Mouse (Mus musculus): Measurements from ENCODE around the gene Fermt2. TPM values are rescaled to one million over a fixed set of nuclear protein-coding genes. Genes with fewer than 3 reads are reported as not detected.
A peak's percentile ranks its signal among the peaks of the same experiment; 100 is the strongest.

Fermt2 gene
- polyA plus RNA-seq, 1 experiment from 2014 or later: 177 TPM

- no peak overlapping the region for H3K9ac ChIP-seq (ENCODE audit: low read length)
- no peak for ATAC-seq (replicated peaks; ENCODE audit: low FRiP score, low TSS enrichment, low read depth)
- no peak overlapping the region for H3K4me3 ChIP-seq (ENCODE audit: low read depth, low read length)
- 75% methylated on average over 2 of the region's 2 CpGs for WGBS
- no peak overlapping the region for H3K4me2 ChIP-seq (ENCODE audit: low read length)
- no peaks in the 10 kb centered on the region for H3K36me3 ChIP-seq (ENCODE audit: control insufficient read depth, insufficient read depth, low read length)
- H3K27me3 ChIP-seq (replicated peaks; ENCODE audit: control insufficient read depth, insufficient read depth, low read length): no peaks in the 10 kb centered on the region
- DNase-seq (ENCODE audit: low spot score): no peak
- H3K4me1 ChIP-seq (replicated peaks; ENCODE audit: control insufficient read depth, insufficient read depth, low read length): no peaks in the 10 kb centered on the region
- no peak overlapping the region for H3K27ac ChIP-seq (ENCODE audit: low read depth)
- H3K9me3 ChIP-seq (ENCODE audit: control insufficient read depth, low read length): no peaks in the 10 kb centered on the region
Observed at GRCm38 (mm10) chr14:45553854-45554253, 23.9 kb upstream of the Fermt2 start.

GRCm38 (mm10) chr14:45552431-45552830 lies 22.5 kb upstream of the Fermt2 start:
- H3K4me2 ChIP-seq (ENCODE audit: low read length): no peak overlapping the region
- ATAC-seq (replicated peaks; ENCODE audit: low FRiP score, low TSS enrichment, low read depth): no peak
- no peak for DNase-seq (ENCODE audit: low spot score)
- no peak overlapping the region for H3K9ac ChIP-seq (ENCODE audit: low read length)
- no peak overlapping the region for H3K27ac ChIP-seq (ENCODE audit: low read depth)
- H3K27me3 ChIP-seq (replicated peaks; ENCODE audit: control insufficient read depth, insufficient read depth, low read length): no peaks in the 10 kb centered on the region
- 82% methylated on average over 4 of the region's 4 CpGs for WGBS
- no peaks in the 10 kb centered on the region for H3K36me3 ChIP-seq (ENCODE audit: control insufficient read depth, insufficient read depth, low read length)
- H3K4me3 ChIP-seq (ENCODE audit: low read depth, low read length): no peak overlapping the region
- H3K4me1 ChIP-seq (replicated peaks; ENCODE audit: control insufficient read depth, insufficient read depth, low read length): no peaks in the 10 kb centered on the region
- no peaks in the 10 kb centered on the region for H3K9me3 ChIP-seq (ENCODE audit: control insufficient read depth, low read length)

- no peak for ATAC-seq (replicated peaks; ENCODE audit: low FRiP score, low TSS enrichment, low read depth)
- no peaks in the 10 kb centered on the region for H3K4me1 ChIP-seq (replicated peaks; ENCODE audit: control insufficient read depth, insufficient read depth, low read length)
- no peak overlapping the region for H3K27ac ChIP-seq (ENCODE audit: low read depth)
- no peak overlapping the region for H3K4me2 ChIP-seq (ENCODE audit: low read length)
- H3K4me3 ChIP-seq (ENCODE audit: low read depth, low read length): no peak overlapping the region
- no peaks in the 10 kb centered on the region for H3K36me3 ChIP-seq (ENCODE audit: control insufficient read depth, insufficient read depth, low read length)
- no peak overlapping the region for H3K9ac ChIP-seq (ENCODE audit: low read length)
- WGBS: 54% methylated on average over 17 of the region's 17 CpGs
- peak; percentile 71 for DNase-seq (ENCODE audit: low spot score)
- no peaks in the 10 kb centered on the region for H3K9me3 ChIP-seq (ENCODE audit: control insufficient read depth, low read length)
- no peaks in the 10 kb centered on the region for H3K27me3 ChIP-seq (replicated peaks; ENCODE audit: control insufficient read depth, insufficient read depth, low read length)
Observed at GRCm38 (mm10) chr14:45551121-45551768, 21.3 kb upstream of the Fermt2 start.

GRCm38 (mm10) chr14:45550010-45550647 lies 20.2 kb upstream of the Fermt2 start:
- H3K9me3 ChIP-seq (ENCODE audit: control insufficient read depth, low read length): no peaks in the 10 kb centered on the region
- H3K27ac ChIP-seq (ENCODE audit: low read depth): no peak overlapping the region
- WGBS: 73% methylated on average over 13 of the region's 13 CpGs
- ATAC-seq (replicated peaks; ENCODE audit: low FRiP score, low TSS enrichment, low read depth) (no peak), DNase-seq (ENCODE audit: low spot score) (no peak)
- H3K4me3 ChIP-seq (ENCODE audit: low read depth, low read length): no peak overlapping the region
- no peak overlapping the region for H3K4me2 ChIP-seq (ENCODE audit: low read length)
- no peaks in the 10 kb centered on the region for H3K36me3 ChIP-seq (ENCODE audit: control insufficient read depth, insufficient read depth, low read length)
- H3K9ac ChIP-seq (ENCODE audit: low read length): no peak overlapping the region
- H3K4me1 ChIP-seq (replicated peaks; ENCODE audit: control insufficient read depth, insufficient read depth, low read length): no peaks in the 10 kb centered on the region
- no peaks in the 10 kb centered on the region for H3K27me3 ChIP-seq (replicated peaks; ENCODE audit: control insufficient read depth, insufficient read depth, low read length)

GRCm38 (mm10) chr14:45548118-45548517 lies 18.2 kb upstream of the Fermt2 start:
- H3K27me3 ChIP-seq (replicated peaks; ENCODE audit: control insufficient read depth, insufficient read depth, low read length): no peaks in the 10 kb centered on the region
- DNase-seq (ENCODE audit: low spot score) (no peak), ATAC-seq (replicated peaks; ENCODE audit: low FRiP score, low TSS enrichment, low read depth) (no peak)
- H3K4me1 ChIP-seq (replicated peaks; ENCODE audit: control insufficient read depth, insufficient read depth, low read length): no peaks in the 10 kb centered on the region
- no peak overlapping the region for H3K27ac ChIP-seq (ENCODE audit: low read depth)
- H3K9ac ChIP-seq (ENCODE audit: low read length): no peak overlapping the region
- no peak overlapping the region for H3K4me2 ChIP-seq (ENCODE audit: low read length)
- no peaks in the 10 kb centered on the region for H3K9me3 ChIP-seq (ENCODE audit: control insufficient read depth, low read length)
- no peaks in the 10 kb centered on the region for H3K36me3 ChIP-seq (ENCODE audit: control insufficient read depth, insufficient read depth, low read length)
- no peak overlapping the region for H3K4me3 ChIP-seq (ENCODE audit: low read depth, low read length)
- WGBS: 75% methylated on average over 3 of the region's 3 CpGs

- Histone ChIP-seq H3K27me3 (replicated peaks; ENCODE audit: control insufficient read depth, insufficient read depth, low read length) (no peaks in the 10 kb centered on the region), H3K9ac (ENCODE audit: low read length) (no peak overlapping the region), H3K4me2 (ENCODE audit: low read length) (no peak overlapping the region), H3K4me3 (ENCODE audit: low read depth, low read length) (no peak overlapping the region), H3K9me3 (ENCODE audit: control insufficient read depth, low read length) (no peaks in the 10 kb centered on the region), H3K4me1 (replicated peaks; ENCODE audit: control insufficient read depth, insufficient read depth, low read length) (no peaks in the 10 kb centered on the region), H3K36me3 (ENCODE audit: control insufficient read depth, insufficient read depth, low read length) (no peaks in the 10 kb centered on the region), H3K27ac (ENCODE audit: low read depth) (no peak overlapping the region)
- DNase-seq (ENCODE audit: low spot score) (no peak), ATAC-seq (replicated peaks; ENCODE audit: low FRiP score, low TSS enrichment, low read depth) (no peak)
- 85% methylated on average over 7 of the region's 7 CpGs for WGBS
Observed at GRCm38 (mm10) chr14:45544905-45545304, 15.0 kb upstream of the Fermt2 start.

GRCm38 (mm10) chr14:45544026-45544425 lies 14.1 kb upstream of the Fermt2 start:
- ATAC-seq (replicated peaks; ENCODE audit: low FRiP score, low TSS enrichment, low read depth) (no peak), DNase-seq (ENCODE audit: low spot score) (no peak)
- Histone ChIP-seq H3K4me3 (ENCODE audit: low read depth, low read length) (no peak overlapping the region), H3K36me3 (ENCODE audit: control insufficient read depth, insufficient read depth, low read length) (no peaks in the 10 kb centered on the region), H3K4me2 (ENCODE audit: low read length) (no peak overlapping the region), H3K27ac (ENCODE audit: low read depth) (no peak overlapping the region), H3K9me3 (ENCODE audit: control insufficient read depth, low read length) (no peaks in the 10 kb centered on the region), H3K9ac (ENCODE audit: low read length) (no peak overlapping the region), H3K27me3 (replicated peaks; ENCODE audit: control insufficient read depth, insufficient read depth, low read length) (no peaks in the 10 kb centered on the region), H3K4me1 (replicated peaks; ENCODE audit: control insufficient read depth, insufficient read depth, low read length) (0 out of 2 replicates have a peak, but pooled peaks cover 4% of the 10 kb centered on the region)
- WGBS: 70% methylated on average over 5 of the region's 6 CpGs

GRCm38 (mm10) chr14:45539659-45540468 lies 9.9 kb upstream of the Fermt2 start:
- no peaks in the 10 kb centered on the region for H3K9me3 ChIP-seq (ENCODE audit: control insufficient read depth, low read length)
- peak; percentile 71 for DNase-seq (ENCODE audit: low spot score)
- ATAC-seq (replicated peaks; ENCODE audit: low FRiP score, low TSS enrichment, low read depth): peak; percentile 55; the same call in 1 of the 2 replicates
- 0 out of 2 replicates have a peak, but pooled peaks cover 4% of the 10 kb centered on the region for H3K4me1 ChIP-seq (replicated peaks; ENCODE audit: control insufficient read depth, insufficient read depth, low read length)
- H3K36me3 ChIP-seq (ENCODE audit: control insufficient read depth, insufficient read depth, low read length): no peaks in the 10 kb centered on the region
- no peak overlapping the region for H3K4me3 ChIP-seq (ENCODE audit: low read depth, low read length)
- 0 out of 2 replicates have a peak overlapping the region, but pooled peaks have one; percentile 22 for H3K27ac ChIP-seq (ENCODE audit: low read depth)
- no peak overlapping the region for H3K9ac ChIP-seq (ENCODE audit: low read length)
- H3K27me3 ChIP-seq (replicated peaks; ENCODE audit: control insufficient read depth, insufficient read depth, low read length): no peaks in the 10 kb centered on the region
- WGBS: 32% methylated on average over 12 of the region's 12 CpGs
- H3K4me2 ChIP-seq (ENCODE audit: low read length): no peak overlapping the region
